Mouse (Mus musculus) heart, embryonic 16.5 days (tissue): Measurements from ENCODE around the gene Cfap97d1. TPM values are rescaled to one million over a fixed set of nuclear protein-coding genes. Genes with fewer than 3 reads are reported as not detected.

ENCODE experiments used
- ATAC-seq: fragments of 200-750 bp; cut with Nextera tagmentation; replicated peaks from 2 replicates; pipeline ENCODE4 v1.8.0; 2017; ENCODE audit warnings: moderate number of reproducible peaks; ENCODE audit not compliant: insufficient read depth, low FRiP score; ENCODE audit errors: extremely low read depth
- H3K27ac ChIP-seq: fragments of 300-500 bp; sonication (generic); 2 replicates; pipeline ENCODE4 v1.5.1; 2014; ENCODE audit warnings: mild to moderate bottlenecking, low read length, control low read depth, moderate library complexity
- H3K27me3 ChIP-seq: fragments of 300-500 bp; sonication (generic); 2 replicates; pipeline ENCODE4 v1.6.1; 2014; ENCODE audit warnings: low read length, mixed read lengths; ENCODE audit not compliant: control insufficient read depth, insufficient read depth
- H3K36me3 ChIP-seq: fragments of 300-500 bp; sonication (generic); 2 replicates; pipeline ENCODE4 v1.6.1; 2014; ENCODE audit not compliant: control insufficient read depth, insufficient read depth
- H3K4me1 ChIP-seq: fragments of 300-500 bp; sonication (generic); 2 replicates; pipeline ENCODE4 v1.6.1; 2014; ENCODE audit warnings: low read length, mixed read lengths; ENCODE audit not compliant: control insufficient read depth, insufficient read depth
- H3K4me2 ChIP-seq: fragments of 300-500 bp; sonication (generic); 2 replicates; pipeline ENCODE4 v1.6.1; 2014; ENCODE audit warnings: low read depth, mild to moderate bottlenecking, control low read depth, low read length
- H3K4me3 ChIP-seq: fragments of 300-500 bp; sonication (generic); 2 replicates; pipeline ENCODE4 v1.5.1; 2014; ENCODE audit warnings: mild to moderate bottlenecking, control low read depth, low read length
- H3K9ac ChIP-seq: fragments of 300-500 bp; sonication (generic); 2 replicates; pipeline ENCODE4 v1.6.1; 2014; ENCODE audit warnings: low read length, control low read depth
- H3K9me3 ChIP-seq: fragments of 300-500 bp; sonication (generic); replicated peaks from 2 replicates; pipeline ENCODE4 v1.6.1; 2016; ENCODE audit warnings: low read length; ENCODE audit not compliant: control insufficient read depth
- WGBS: fragments of 180-500 bp; shearing (Covaris S2); extraction: QIAGEN DNeasy Blood & Tissue Kit; methylation state at CpG from one replicate; pipeline ENCODE4 v1.1.7; 2014; 5-methylcytosine and 5-hydroxymethylcytosine counted together
- polyA plus RNA-seq: library from polyadenylated mRNA; unstranded; fragments of >200 nt; fragmentation: Nextera tagmentation; extraction: Ambion mirVana; gene quantifications from 2 replicates; pipeline ENCODE4 v1.2.1, GENCODE M21; 2015

Gene Cfap97d1
- not detected in 2 replicates for polyA plus RNA-seq

GRCm38 (mm10) chr11:101984054-101985025, at the start of gene Cfap97d1:
Gene Cfap97d1, plus strand, starts transcription at chr11:101984279.
- Histone ChIP-seq H3K4me1 (peaks cover 33% of the 10 kb centered on the region), H3K9ac (peak within 1 kb of the TSS; percentile 90), H3K27ac (peak within 1 kb of the TSS; percentile 96), H3K9me3 (no peaks in the 10 kb centered on the region), H3K36me3 (peaks cover 7% of the 10 kb centered on the region), H3K4me3 (peak within 1 kb of the TSS; percentile 76), H3K4me2 (peak within 1 kb of the TSS; percentile 94), H3K27me3 (no peaks in the 10 kb centered on the region)
- ATAC-seq = peak; percentile 86
- under 1% methylated on average over 71 of the region's 71 CpGs for WGBS

DNA sequence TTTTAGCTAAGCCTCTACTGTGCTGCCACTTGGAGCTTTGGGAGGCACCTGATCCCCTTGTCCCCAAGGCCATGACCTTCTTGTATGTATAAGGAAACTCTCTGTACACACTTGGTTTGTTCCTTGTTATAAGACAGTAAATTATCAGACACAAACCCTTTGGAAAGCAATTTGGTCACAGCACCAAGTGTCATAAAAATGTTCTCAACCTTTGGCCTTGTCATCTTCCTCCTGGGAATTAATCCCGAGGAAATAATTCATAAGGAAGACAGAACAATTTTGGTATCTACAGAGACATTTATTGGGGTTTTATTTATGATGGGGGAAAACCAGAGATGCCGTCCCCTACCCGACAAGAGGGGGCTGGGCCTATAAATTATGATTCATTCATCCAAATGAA, 48.3 kb upstream of the Cfap97d1 start:
- Histone ChIP-seq H3K9me3 (no peaks in the 10 kb centered on the region), H3K36me3 (no peaks in the 10 kb centered on the region), H3K4me2 (no peak overlapping the region), H3K27me3 (0 out of 2 replicates have a peak, but pooled peaks cover 6% of the 10 kb centered on the region), H3K4me3 (no peak overlapping the region), H3K27ac (no peak overlapping the region), H3K9ac (no peak overlapping the region), H3K4me1 (peaks cover 12% of the 10 kb centered on the region)
- WGBS = 74% methylated on average over 3 of the region's 3 CpGs
- no peak for ATAC-seq

GRCm38 (mm10) chr11:101936421-101936820, 47.7 kb upstream of the Cfap97d1 start:
- Histone ChIP-seq H3K27ac (no peak overlapping the region), H3K4me1 (peaks cover 12% of the 10 kb centered on the region), H3K4me2 (no peak overlapping the region), H3K36me3 (no peaks in the 10 kb centered on the region), H3K9ac (no peak overlapping the region), H3K4me3 (no peak overlapping the region), H3K27me3 (0 out of 2 replicates have a peak, but pooled peaks cover 6% of the 10 kb centered on the region), H3K9me3 (no peaks in the 10 kb centered on the region)
- WGBS = 44% methylated on average over 7 of the region's 7 CpGs
- ATAC-seq = no peak

- H3K27ac ChIP-seq = 0 out of 2 replicates have a peak overlapping the region, but pooled peaks have one; percentile 20
- H3K27me3 ChIP-seq = 0 out of 2 replicates have a peak, but pooled peaks cover 6% of the 10 kb centered on the region
- no peaks in the 10 kb centered on the region for H3K36me3 ChIP-seq
- H3K4me2 ChIP-seq = peak overlapping the region; percentile 86
- under 1% methylated on average over 32 of the region's 32 CpGs for WGBS
- H3K9me3 ChIP-seq = no peaks in the 10 kb centered on the region
- peaks cover 9% of the 10 kb centered on the region for H3K4me1 ChIP-seq
- peak overlapping the region; percentile 77 for H3K9ac ChIP-seq
- no peak for ATAC-seq
- H3K4me3 ChIP-seq = peak overlapping the region; percentile 51
These were observed 47.0 kb upstream of the Cfap97d1 start for GRCm38 (mm10) chr11:101937108-101937507.

DNA sequence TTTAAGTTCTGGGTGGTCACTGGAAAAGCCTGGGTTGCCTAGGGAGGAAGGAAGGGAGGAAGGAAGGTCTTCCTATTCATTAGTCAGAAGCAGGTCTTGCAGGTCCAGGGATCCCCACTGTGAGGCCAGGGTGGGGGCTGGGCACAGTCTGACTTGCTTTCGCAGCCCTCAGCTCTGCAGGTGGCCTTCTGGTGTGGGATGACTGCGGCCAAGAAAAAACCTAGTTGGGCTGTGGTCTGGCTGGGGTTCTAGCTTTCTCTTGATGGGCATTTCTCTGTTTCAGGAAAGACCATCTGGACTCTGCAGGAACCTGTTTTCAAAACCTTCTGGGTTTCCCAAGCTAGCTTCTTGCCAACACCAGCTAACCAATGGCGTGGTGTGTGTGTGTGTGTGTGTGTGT, 41.0 kb upstream of the Cfap97d1 start:
- ATAC-seq = no peak
- no peak overlapping the region for H3K4me3 ChIP-seq
- WGBS = 43% methylated on average over 3 of the region's 3 CpGs
- H3K4me1 ChIP-seq = no peaks in the 10 kb centered on the region; the same call in 1 of the 2 replicates
- no peak overlapping the region for H3K9ac ChIP-seq
- H3K27me3 ChIP-seq = 0 out of 2 replicates have a peak, but pooled peaks cover under 1% of the 10 kb centered on the region
- H3K36me3 ChIP-seq = no peaks in the 10 kb centered on the region
- H3K27ac ChIP-seq = no peak overlapping the region
- H3K4me2 ChIP-seq = no peak overlapping the region
- peaks cover 6% of the 10 kb centered on the region for H3K9me3 ChIP-seq

DNA sequence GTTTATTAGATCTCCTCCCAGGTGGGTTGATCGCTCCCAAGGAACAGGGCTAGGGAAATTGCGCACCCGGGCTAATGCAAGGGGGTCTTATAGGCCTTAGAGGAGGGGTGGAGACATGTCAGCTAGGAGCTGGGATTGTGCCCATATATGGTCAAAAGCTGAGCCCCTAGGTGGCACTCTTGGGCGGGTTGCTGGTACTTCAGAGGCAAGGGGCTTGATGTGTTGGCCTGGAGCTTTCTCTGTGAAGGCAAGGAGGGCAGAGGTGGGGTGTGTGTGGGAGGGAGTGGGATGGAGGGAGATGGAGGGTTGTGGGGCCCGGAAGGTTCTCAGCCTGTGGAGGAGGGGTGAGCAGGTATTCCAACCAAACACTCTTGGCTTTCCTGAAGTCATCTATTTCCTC, 37.6 kb upstream of the Cfap97d1 start:
- H3K4me1 ChIP-seq = no peaks in the 10 kb centered on the region; the same call in 1 of the 2 replicates
- H3K9me3 ChIP-seq = peaks cover 6% of the 10 kb centered on the region
- 41% methylated on average over 5 of the region's 5 CpGs for WGBS
- no peak overlapping the region for H3K27ac ChIP-seq
- ATAC-seq = no peak
- H3K4me3 ChIP-seq = no peak overlapping the region
- H3K4me2 ChIP-seq = no peak overlapping the region
- no peaks in the 10 kb centered on the region for H3K36me3 ChIP-seq
- H3K27me3 ChIP-seq = no peaks in the 10 kb centered on the region
- H3K9ac ChIP-seq = no peak overlapping the region

GRCm38 (mm10) chr11:101950021-101950420, 34.1 kb upstream of the Cfap97d1 start:
- no peak overlapping the region for H3K9ac ChIP-seq
- no peaks in the 10 kb centered on the region for H3K36me3 ChIP-seq
- no peaks in the 10 kb centered on the region for H3K27me3 ChIP-seq
- no peak overlapping the region for H3K4me3 ChIP-seq
- H3K4me1 ChIP-seq = peaks cover 18% of the 10 kb centered on the region
- no peak for ATAC-seq
- no peak overlapping the region for H3K27ac ChIP-seq
- no peaks in the 10 kb centered on the region for H3K9me3 ChIP-seq
- no peak overlapping the region for H3K4me2 ChIP-seq
- 58% methylated on average over 5 of the region's 5 CpGs for WGBS

GRCm38 (mm10) chr11:101952541-101953341, 31.3 kb upstream of the Cfap97d1 start:
- Histone ChIP-seq H3K9me3 (no peaks in the 10 kb centered on the region), H3K36me3 (no peaks in the 10 kb centered on the region), H3K27ac (peak overlapping the region; percentile 80), H3K27me3 (no peaks in the 10 kb centered on the region), H3K4me2 (peak overlapping the region; percentile 49), H3K4me1 (peaks cover 18% of the 10 kb centered on the region), H3K9ac (no peak overlapping the region), H3K4me3 (peak overlapping the region; percentile 20; the same call in 1 of the 2 replicates)
- ATAC-seq = peak; percentile 91
- 17% methylated on average over 24 of the region's 24 CpGs for WGBS
